Mouse (Mus musculus): ENCODE measurements around the gene Glis2.

The Glis2 gene

DNA sequence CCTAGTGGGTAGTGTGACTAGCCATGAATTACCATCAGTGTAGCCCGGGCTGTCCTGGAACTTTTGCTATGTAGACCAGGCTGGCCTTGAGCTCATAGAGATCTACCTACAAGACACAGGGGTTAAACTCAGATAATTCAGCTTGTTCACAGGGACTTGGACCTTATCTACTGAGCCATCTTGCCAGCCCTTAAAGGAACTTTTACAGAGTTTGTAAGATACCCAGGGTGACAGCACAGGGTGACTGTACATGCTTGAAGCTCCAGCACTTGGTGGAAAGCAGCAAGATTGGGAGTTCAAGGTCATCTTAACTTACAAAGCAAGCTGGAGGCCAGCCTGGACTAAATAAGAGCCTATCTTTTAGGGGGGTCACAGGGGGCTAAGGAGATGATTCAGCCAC, 39.0 kb upstream of the Glis2 start:
- H3K4me3 ChIP-seq (replicated peaks; ENCODE audit: low read length), result no peak overlapping the region
- H3K27me3 ChIP-seq (ENCODE audit: insufficient read depth, low read length), result no peaks in the 10 kb centered on the region
- peaks cover 56% of the 10 kb centered on the region for H3K36me3 ChIP-seq (ENCODE audit: insufficient read depth, low read length)
- peaks cover 71% of the 10 kb centered on the region for H3K4me1 ChIP-seq (replicated peaks; ENCODE audit: low read depth, low read length)
- H3K9me3 ChIP-seq (ENCODE audit: low read length), result no peaks in the 10 kb centered on the region
- TF ChIP-seq POU5F1 (IDR thresholded peaks at IDR 0.05; ENCODE audit: borderline replicate concordance, low read length) (no peak), NANOG (IDR thresholded peaks at IDR 0.05; ENCODE audit: borderline replicate concordance, low read length) (no peak), CTCF (conservative IDR thresholded peaks at IDR 0.05; ENCODE audit: low read length) (no peak)

DNA sequence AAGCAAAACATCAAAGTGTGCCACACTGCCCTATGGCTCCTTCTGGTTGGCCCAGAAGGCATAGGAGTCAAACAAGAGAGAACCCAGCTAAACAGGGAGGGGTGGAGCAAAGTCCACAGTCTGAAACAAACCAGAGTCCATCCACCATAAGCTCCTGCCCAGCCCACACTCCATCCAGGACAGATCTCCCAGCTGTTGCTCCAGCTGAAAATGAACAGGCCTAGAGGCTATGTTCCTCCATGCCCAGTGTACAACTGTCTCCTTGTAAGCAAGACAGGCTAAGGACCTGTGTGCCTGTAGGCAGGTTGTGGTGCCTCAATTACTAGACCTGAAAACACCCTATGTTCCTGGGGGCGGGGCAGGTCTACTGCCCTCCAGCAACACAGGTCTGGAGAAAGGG, 37.4 kb upstream of the Glis2 start:
- Histone ChIP-seq H3K27me3 (ENCODE audit: insufficient read depth, low read length) (no peaks in the 10 kb centered on the region), H3K4me3 (replicated peaks; ENCODE audit: low read length) (peak overlapping the region; percentile 97), H3K36me3 (ENCODE audit: insufficient read depth, low read length) (peaks cover 41% of the 10 kb centered on the region), H3K9me3 (ENCODE audit: low read length) (no peaks in the 10 kb centered on the region), H3K4me1 (replicated peaks; ENCODE audit: low read depth, low read length) (peaks cover 66% of the 10 kb centered on the region)
- TF ChIP-seq NANOG (IDR thresholded peaks at IDR 0.05; ENCODE audit: borderline replicate concordance, low read length) (no peak), CTCF (conservative IDR thresholded peaks at IDR 0.05; ENCODE audit: low read length) (no peak), POU5F1 (IDR thresholded peaks at IDR 0.05; ENCODE audit: borderline replicate concordance, low read length) (no peak)

DNA sequence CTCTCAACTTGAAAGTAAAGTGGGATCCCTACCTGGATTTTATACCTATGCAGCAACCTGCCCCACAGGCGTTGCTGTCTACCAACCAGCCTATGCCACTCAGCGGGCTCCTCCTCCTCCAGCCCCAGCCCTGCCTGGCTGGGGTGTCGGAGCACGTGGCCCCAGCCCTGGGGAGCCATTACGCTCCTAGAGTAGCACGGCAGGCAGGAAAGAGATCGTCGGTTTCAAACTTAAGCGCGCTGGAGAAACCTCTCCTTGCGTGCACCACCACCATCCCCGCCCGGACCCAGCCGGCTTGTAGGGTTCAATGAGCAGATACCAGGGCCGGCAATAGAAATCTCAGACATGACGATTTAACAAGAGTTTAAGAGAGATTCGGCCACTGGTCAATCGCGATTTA, 36.6 kb upstream of the Glis2 start:
- H3K4me3 ChIP-seq (replicated peaks; ENCODE audit: low read length), result peak overlapping the region; percentile 97
- H3K4me1 ChIP-seq (replicated peaks; ENCODE audit: low read depth, low read length), result peaks cover 57% of the 10 kb centered on the region
- H3K36me3 ChIP-seq (ENCODE audit: insufficient read depth, low read length), result peaks cover 33% of the 10 kb centered on the region
- no peaks in the 10 kb centered on the region for H3K27me3 ChIP-seq (ENCODE audit: insufficient read depth, low read length)
- no peaks in the 10 kb centered on the region for H3K9me3 ChIP-seq (ENCODE audit: low read length)
- TF ChIP-seq CTCF (conservative IDR thresholded peaks at IDR 0.05; ENCODE audit: low read length) (no peak), POU5F1 (IDR thresholded peaks at IDR 0.05; ENCODE audit: borderline replicate concordance, low read length) (no peak), NANOG (IDR thresholded peaks at IDR 0.05; ENCODE audit: borderline replicate concordance, low read length) (no peak)

DNA sequence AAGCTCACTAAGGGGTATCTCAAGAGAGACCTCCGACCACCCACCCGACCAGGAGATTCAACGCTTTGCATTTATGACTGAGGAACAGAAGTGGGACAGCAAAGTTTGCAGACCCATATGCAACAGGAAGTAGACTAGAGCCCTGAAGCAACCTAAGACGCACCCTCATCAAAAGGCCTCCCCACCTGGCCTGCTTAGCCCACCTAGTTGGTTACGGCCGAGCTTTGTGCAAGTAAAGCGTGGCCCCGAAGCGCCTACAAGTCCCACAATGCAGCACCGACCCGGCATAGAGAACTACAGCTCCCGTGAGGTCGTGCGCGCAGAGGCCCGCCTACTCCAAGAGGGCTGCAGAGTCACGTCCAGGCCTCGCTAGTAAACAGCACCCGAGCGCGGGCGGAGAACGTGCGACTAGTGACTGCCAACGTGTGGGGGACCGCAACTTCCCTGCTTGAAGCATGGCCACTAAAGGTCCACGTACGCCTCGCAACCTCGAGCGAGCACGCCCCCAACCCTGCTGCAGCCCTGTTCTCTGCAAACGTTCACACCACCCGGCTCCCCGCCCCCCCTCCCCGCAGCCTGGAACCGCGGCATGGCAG, 36.0 kb upstream of the Glis2 start:
- Histone ChIP-seq H3K36me3 (ENCODE audit: insufficient read depth, low read length) (peaks cover 28% of the 10 kb centered on the region), H3K9me3 (ENCODE audit: low read length) (no peaks in the 10 kb centered on the region), H3K4me1 (replicated peaks; ENCODE audit: low read depth, low read length) (peaks cover 52% of the 10 kb centered on the region), H3K27me3 (ENCODE audit: insufficient read depth, low read length) (no peaks in the 10 kb centered on the region), H3K4me3 (replicated peaks; ENCODE audit: low read length) (peak overlapping the region; percentile 97)
- TF ChIP-seq CTCF (conservative IDR thresholded peaks at IDR 0.05; ENCODE audit: low read length) (no peak), POU5F1 (IDR thresholded peaks at IDR 0.05; ENCODE audit: borderline replicate concordance, low read length) (no peak)

DNA sequence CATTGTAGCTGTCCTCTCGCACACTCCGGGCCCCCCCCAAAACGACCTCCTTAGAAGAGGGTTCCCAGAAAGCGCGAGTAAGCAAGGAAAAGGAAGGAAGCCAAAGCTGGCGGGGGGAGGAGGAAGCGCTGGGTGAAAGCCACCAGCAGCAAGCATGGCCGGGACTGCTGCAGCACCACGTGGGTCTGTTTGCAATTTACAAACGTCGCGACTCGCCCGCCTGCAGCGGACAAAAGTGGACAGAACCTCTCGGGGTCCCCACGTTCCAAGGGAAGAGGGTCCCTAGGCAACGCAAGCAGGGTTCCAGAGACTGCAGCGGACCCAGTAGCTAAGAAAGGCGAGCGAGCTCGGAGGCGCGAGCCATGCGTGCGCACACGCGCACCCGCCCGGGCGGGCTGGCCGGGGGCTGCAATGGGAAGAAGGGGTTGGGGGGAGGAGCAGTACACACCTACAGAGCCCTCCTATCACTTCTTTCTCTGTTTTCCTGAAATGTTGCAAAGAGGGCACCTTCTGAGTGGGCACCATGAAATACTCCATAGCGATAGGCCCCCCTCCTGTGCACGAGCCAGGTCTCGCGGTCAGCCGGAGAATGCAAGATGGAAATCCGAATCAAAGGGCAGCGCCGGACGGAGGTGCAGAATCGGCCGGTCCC, 35.4 kb upstream of the Glis2 start:
- H3K36me3 ChIP-seq (ENCODE audit: insufficient read depth, low read length), result peaks cover 22% of the 10 kb centered on the region
- H3K4me3 ChIP-seq (replicated peaks; ENCODE audit: low read length), result peak overlapping the region; percentile 97
- no peaks in the 10 kb centered on the region for H3K9me3 ChIP-seq (ENCODE audit: low read length)
- H3K27me3 ChIP-seq (ENCODE audit: insufficient read depth, low read length), result no peaks in the 10 kb centered on the region
- H3K4me1 ChIP-seq (replicated peaks; ENCODE audit: low read depth, low read length), result peaks cover 46% of the 10 kb centered on the region
- TF ChIP-seq POU5F1 (IDR thresholded peaks at IDR 0.05; ENCODE audit: borderline replicate concordance, low read length), result no peak

DNA sequence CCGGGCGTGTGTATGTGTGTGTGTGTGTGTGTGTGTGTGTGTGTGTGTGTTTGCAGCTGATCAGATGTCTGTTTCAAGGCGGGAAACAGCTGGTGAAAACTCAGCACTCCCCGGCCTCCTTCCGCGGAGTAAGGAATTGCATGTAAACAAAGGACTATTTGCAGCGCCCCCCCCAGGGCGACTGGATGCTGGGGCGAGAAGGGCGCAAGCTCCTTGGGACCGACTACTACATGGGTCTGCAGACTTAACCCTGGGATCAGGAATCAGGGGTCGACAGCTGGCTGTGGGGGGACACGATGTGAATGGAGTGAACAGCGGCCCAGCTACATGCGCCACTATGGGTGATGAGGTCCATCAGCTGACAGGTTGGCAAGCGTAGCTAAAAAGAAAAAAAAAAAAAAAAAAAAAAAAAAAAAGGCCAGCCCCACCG, 34.8 kb upstream of the Glis2 start, which contains the start of gene Tfap4:
Gene Tfap4, minus strand, starts transcription at position 140 of the 430 bp plus-strand sequence.
- no peak for TF ChIP-seq NANOG (IDR thresholded peaks at IDR 0.05; ENCODE audit: borderline replicate concordance, low read length)
- TF ChIP-seq CTCF (conservative IDR thresholded peaks at IDR 0.05; ENCODE audit: low read length), result peak; percentile 35
- no peak for TF ChIP-seq POU5F1 (IDR thresholded peaks at IDR 0.05; ENCODE audit: borderline replicate concordance, low read length)
- peaks cover 40% of the 10 kb centered on the region for H3K4me1 ChIP-seq (replicated peaks; ENCODE audit: low read depth, low read length)
- H3K9me3 ChIP-seq (ENCODE audit: low read length), result no peaks in the 10 kb centered on the region
- peaks cover 15% of the 10 kb centered on the region for H3K36me3 ChIP-seq (ENCODE audit: insufficient read depth, low read length)
- no peaks in the 10 kb centered on the region for H3K27me3 ChIP-seq (ENCODE audit: insufficient read depth, low read length)
- H3K4me3 ChIP-seq (replicated peaks; ENCODE audit: low read length), result peak within 1 kb of the TSS; percentile 97

DNA sequence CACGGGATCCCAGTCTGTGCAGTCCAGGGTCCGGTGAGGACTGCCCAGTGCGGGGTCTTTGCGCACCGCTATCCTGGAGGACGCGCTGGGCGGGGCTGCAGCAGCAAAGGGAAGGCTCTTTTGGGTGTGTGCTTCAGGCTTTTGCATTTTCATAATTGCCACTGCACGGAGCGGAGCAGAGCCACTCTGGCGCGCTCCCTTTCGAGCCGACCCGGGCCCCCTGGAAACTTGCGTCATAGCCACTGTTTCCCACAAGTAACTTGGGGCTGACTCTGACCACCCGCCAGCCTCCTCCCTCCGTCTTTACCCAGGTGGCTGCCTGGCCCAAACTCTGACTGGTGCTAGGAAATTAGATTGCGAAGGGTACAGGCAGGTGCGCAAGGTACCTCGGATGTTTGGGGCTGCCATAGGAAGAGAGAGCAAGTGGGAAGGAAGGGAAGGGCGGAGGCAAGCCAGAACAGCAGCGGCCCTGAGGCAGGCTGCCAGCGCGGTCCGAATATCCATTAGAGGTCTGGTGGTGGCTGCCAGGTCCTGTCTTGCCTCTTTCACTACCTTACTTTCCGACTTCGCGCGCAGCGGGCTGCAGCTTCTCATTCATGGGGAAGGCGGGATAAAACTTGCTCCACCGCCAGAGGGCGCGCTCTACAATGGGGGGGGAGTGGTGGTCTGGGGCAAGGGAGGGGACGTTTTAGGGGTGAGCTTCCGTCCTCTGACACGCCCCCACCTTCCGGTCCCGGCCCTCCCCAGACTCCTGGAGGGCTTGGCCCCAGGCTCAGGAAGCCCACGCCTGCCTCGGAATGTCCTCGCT, 34.2 kb upstream of the Glis2 start:
- Histone ChIP-seq H3K27me3 (ENCODE audit: insufficient read depth, low read length) (no peaks in the 10 kb centered on the region), H3K36me3 (ENCODE audit: insufficient read depth, low read length) (peaks cover 9% of the 10 kb centered on the region), H3K9me3 (ENCODE audit: low read length) (no peaks in the 10 kb centered on the region), H3K4me3 (replicated peaks; ENCODE audit: low read length) (peak overlapping the region; percentile 97), H3K4me1 (replicated peaks; ENCODE audit: low read depth, low read length) (peaks cover 40% of the 10 kb centered on the region)
- TF ChIP-seq CTCF (conservative IDR thresholded peaks at IDR 0.05; ENCODE audit: low read length) (peak; percentile 64), NANOG (IDR thresholded peaks at IDR 0.05; ENCODE audit: borderline replicate concordance, low read length) (no peak)

DNA sequence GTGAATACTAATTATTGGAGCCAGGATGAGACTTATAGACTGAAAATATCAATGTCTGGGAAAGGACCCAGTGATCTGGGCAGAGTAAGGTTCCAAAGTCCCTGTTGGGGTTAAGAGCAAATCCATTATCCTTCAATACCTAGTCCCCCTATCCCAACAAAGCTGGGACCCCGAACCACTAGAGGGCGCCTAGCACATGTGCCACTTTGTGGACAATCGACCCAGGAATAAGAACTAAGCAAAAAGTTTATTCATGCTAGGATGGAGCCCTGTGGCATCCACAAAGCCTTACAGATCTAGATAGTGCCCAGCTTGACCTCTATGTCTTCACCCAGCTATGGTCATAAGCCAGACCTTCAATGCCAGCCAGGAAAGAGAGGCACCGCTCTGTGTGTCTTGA, 26.6 kb upstream of the Glis2 start:
- H3K4me3 ChIP-seq (replicated peaks; ENCODE audit: low read length), result no peak overlapping the region
- H3K36me3 ChIP-seq (ENCODE audit: insufficient read depth, low read length), result no peaks in the 10 kb centered on the region
- no peaks in the 10 kb centered on the region; the same call in 1 of the 2 replicates for H3K27me3 ChIP-seq (ENCODE audit: insufficient read depth, low read length)
- peaks cover 58% of the 10 kb centered on the region for H3K4me1 ChIP-seq (replicated peaks; ENCODE audit: low read depth, low read length)
- peak; percentile 87 for TF ChIP-seq CTCF (conservative IDR thresholded peaks at IDR 0.05; ENCODE audit: low read length)
- no peak for TF ChIP-seq POU5F1 (IDR thresholded peaks at IDR 0.05; ENCODE audit: borderline replicate concordance, low read length)
- H3K9me3 ChIP-seq (ENCODE audit: low read length), result no peaks in the 10 kb centered on the region
